Mouse (Mus musculus): Measurements from ENCODE around the gene Arhgap45.

- no peak for TF ChIP-seq CTCF (IDR thresholded peaks at IDR 0.05)
- no peak for TF ChIP-seq EP300 (IDR thresholded peaks at IDR 0.05)
Measured at GRCm38 (mm10) chr10:80056976-80057682, 40.7 kb downstream of the Arhgap45 start.

All from lung, postnatal 0 days (tissue).